In genomic region chr2:84714422-84714810, GRCm38 (mm10) we compare ENCODE assay signal across 8 mouse cellular contexts. TPM values are rescaled to one million over a fixed set of nuclear protein-coding genes. Genes with fewer than 3 reads are reported as not detected.
DNase-seq lines count a peak whose midpoint lies in the region; ATAC-seq and TF ChIP-seq lines count a peak whose summit lies in the region.

No protein-coding gene starts in this region.

- WGBS in heart, embryonic 15.5 days, result 1% methylated on average over 19 of the region's 26 CpGs
- under 1% methylated on average over 24 of the region's 26 CpGs for WGBS in forebrain, postnatal 0 days
- 0% methylated on average over 18 of the region's 26 CpGs for WGBS in macrophage (ENCODE audit: missing documents)

- peak; percentile 8 for ATAC-seq in heart, embryonic 15.5 days (replicated peaks; ENCODE audit: insufficient number of reproducible peaks, insufficient read depth, low FRiP score, low read depth)
- no peak for ATAC-seq in G1E (ENCODE audit: extremely low read depth, insufficient number of reproducible peaks, low FRiP score, poor library complexity, severe bottlenecking)
- ATAC-seq in forebrain, postnatal 0 days, result peak; percentile 4; the same call in 1 of the 2 replicates

- DNase-seq in heart, postnatal 25 days (ENCODE audit: low spot score), result no peak
- DNase-seq in G1E (ENCODE audit: low spot score), result no peak
- DNase-seq in forebrain, postnatal 0 days, result no peak
- DNase-seq in ovary, postnatal 14 days (ENCODE audit: low spot score), result no peak
- DNase-seq in kidney, postnatal 10 days, result no peak
- DNase-seq in urinary bladder, postnatal 25 days (ENCODE audit: low spot score), result no peak

- H3K4me1 ChIP-seq in heart, embryonic 15.5 days (replicated peaks), result peaks cover 20% of the 10 kb centered on the region
- peaks cover 36% of the 10 kb centered on the region for H3K4me1 ChIP-seq in G1E (ENCODE audit: insufficient read depth, low read depth, low read length)
- H3K4me1 ChIP-seq in forebrain, postnatal 0 days (ENCODE audit: insufficient read depth), result peaks cover 6% of the 10 kb centered on the region; the same call in 1 of the 2 replicates

- peaks cover 17% of the 10 kb centered on the region; the same call in 1 of the 2 replicates for H3K36me3 ChIP-seq in heart, embryonic 15.5 days
- H3K36me3 ChIP-seq in G1E (replicated peaks) (peaks cover 26% of the 10 kb centered on the region), macrophage (ENCODE audit: inconsistent target) (peaks cover 9% of the 10 kb centered on the region; the same call in 1 of the 2 replicates)
- peaks cover 10% of the 10 kb centered on the region for H3K36me3 ChIP-seq in forebrain, postnatal 0 days (ENCODE audit: insufficient read depth)

- H3K4me3 ChIP-seq in heart, embryonic 15.5 days, result peak overlapping the region; percentile 98
- peak overlapping the region; percentile 90 for H3K4me3 ChIP-seq in G1E (ENCODE audit: low read depth, low read length)
- H3K4me3 ChIP-seq in forebrain, postnatal 0 days (ENCODE audit: low read depth, low read length), result peak overlapping the region; percentile 94
- peak overlapping the region; percentile 91 for H3K4me3 ChIP-seq in macrophage (ENCODE audit: inconsistent target)

- peak overlapping the region; percentile 98 for H3K27ac ChIP-seq in heart, embryonic 15.5 days
- peak overlapping the region; percentile 97 for H3K27ac ChIP-seq in forebrain, postnatal 0 days (ENCODE audit: low read depth, low read length)
- H3K27ac ChIP-seq in macrophage, result peak overlapping the region; percentile 47

- peaks cover 50% of the 10 kb centered on the region for H3K79me2 ChIP-seq in macrophage (ENCODE audit: inconsistent target)

- no peaks in the 10 kb centered on the region for H3K27me3 ChIP-seq in heart, embryonic 15.5 days
- H3K27me3 ChIP-seq in G1E (ENCODE audit: insufficient read depth, low read length), result no peaks in the 10 kb centered on the region
- no peaks in the 10 kb centered on the region for H3K27me3 ChIP-seq in forebrain, postnatal 0 days (ENCODE audit: insufficient read depth, low read length)

- no peak for TF ChIP-seq CTCF in G1E (IDR thresholded peaks at IDR 0.05; ENCODE audit: low read depth, low read length)
- TF ChIP-seq CTCF in forebrain, postnatal 0 days (IDR thresholded peaks at IDR 0.05; ENCODE audit: low read depth), result no peak

- H3K9me3 ChIP-seq in heart, embryonic 15.5 days (replicated peaks), result no peaks in the 10 kb centered on the region
- H3K9me3 ChIP-seq in G1E (replicated peaks), result no peaks in the 10 kb centered on the region
- H3K9me3 ChIP-seq in forebrain, postnatal 0 days (ENCODE audit: low read length), result no peaks in the 10 kb centered on the region

- H3K4me2 ChIP-seq in heart, embryonic 15.5 days, result peak overlapping the region; percentile 79
- H3K4me2 ChIP-seq in forebrain, postnatal 0 days (ENCODE audit: low read depth), result peak overlapping the region; percentile 76

- intact Hi-C loops in heart, postnatal 25 days (cut with DNase I), result loop anchor here (5.0 kb wide), 1 partner anchor 37 kb away; the partner anchor contains the start of genes Gm28635, Med19 and Tmx2

- H3K9ac ChIP-seq in heart, embryonic 15.5 days, result peak overlapping the region; percentile 99
- H3K9ac ChIP-seq in forebrain, postnatal 0 days, result peak overlapping the region; percentile 90

RNA-seq across cellular contexts. Expression of gene Zdhhc5, which starts 0.6 kb away (rescaled TPM):
- polyA plus RNA-seq in heart, embryonic 15.5 days (2015; fragmentation: Nextera tagmentation; extraction: Ambion mirVana), result 20.2 and 22.4 TPM in 2 replicates
- total RNA-seq in heart, postnatal 25 days (2021), result 10 to 100 TPM; 61.4 to 62.1 TPM
- total RNA-seq in G1E (2014; fragmentation: Nextera tagmentation) (61.0 and 70.6 TPM in 2 replicates), G1E (2017) (32.6 and 38.0 TPM in 2 replicates)
- polyA plus RNA-seq in G1E (2012) (30.7 and 32.5 TPM in 2 replicates), macrophage (2018) (32.4 to 50.5 TPM (median 45.2 TPM) in 3 replicates)
- total RNA-seq in forebrain, postnatal 0 days (2014; rRNA removed), result 22.9 and 27.5 TPM in 2 replicates
- polyA plus RNA-seq in forebrain, postnatal 0 days (2015; fragmentation: Nextera tagmentation; extraction: Ambion mirVana), result 13.1 TPM in 2 replicates
- total RNA-seq in macrophage (2018; cell fraction: chromatin; rRNA removed), result 10 to 100 TPM; 12.9 to 54.2 (median 28.4) TPM
- total RNA-seq in macrophage (2018; cell fraction: cytosol; rRNA removed), result 10 to 100 TPM; 45.8 to 89.3 (median 62.5) TPM
- total RNA-seq in macrophage (2018; cell fraction: nucleus; rRNA removed), result 100 to 1,000 TPM in 1 of 26 experiments, 10 to 100 TPM in 25; 34.7 to 121 (median 65.3) TPM

RNA-seq across cellular contexts. Expression of gene Clp1, which starts 12.7 kb away (rescaled TPM):
- 12.8 and 18.6 TPM in 2 replicates for polyA plus RNA-seq in heart, embryonic 15.5 days (2015; fragmentation: Nextera tagmentation; extraction: Ambion mirVana)
- total RNA-seq in heart, postnatal 25 days (2021), result 1 to 10 TPM; 4.9 TPM
- 30.0 and 30.7 TPM in 2 replicates for total RNA-seq in G1E (2014; fragmentation: Nextera tagmentation)
- total RNA-seq in G1E (2017), result 44.7 and 51.0 TPM in 2 replicates
- 0.98 and 1.1 TPM in 2 replicates for polyA plus RNA-seq in G1E (2012)
- 13.2 and 18.7 TPM in 2 replicates for total RNA-seq in forebrain, postnatal 0 days (2014; rRNA removed)
- 15.6 and 15.8 TPM in 2 replicates for polyA plus RNA-seq in forebrain, postnatal 0 days (2015; fragmentation: Nextera tagmentation; extraction: Ambion mirVana)
- total RNA-seq in macrophage (2018; cell fraction: chromatin; rRNA removed), result 10 to 100 TPM in 10 of 26 experiments, 1 to 10 TPM in 16; 4.2 to 12.4 (median 9.1) TPM
- 10 to 100 TPM in 25 of 26 experiments, 1 to 10 TPM in 1; 9.6 to 25.7 (median 16.7) TPM for total RNA-seq in macrophage (2018; cell fraction: cytosol; rRNA removed)
- total RNA-seq in macrophage (2018; cell fraction: nucleus; rRNA removed), result 10 to 100 TPM in 23 of 26 experiments, 1 to 10 TPM in 3; 8.9 to 25.2 (median 14.1) TPM
- 8.7 to 16.7 TPM (median 10.6 TPM) in 3 replicates for polyA plus RNA-seq in macrophage (2018)

RNA-seq across cellular contexts. Expression of gene Ypel4, which starts 19.4 kb away (rescaled TPM):
- 3.0 and 3.8 TPM in 2 replicates for polyA plus RNA-seq in heart, embryonic 15.5 days (2015; fragmentation: Nextera tagmentation; extraction: Ambion mirVana)
- 1 to 10 TPM in 1 of 2 experiments, under 1 TPM in 1; 0.94 to 1.1 TPM for total RNA-seq in heart, postnatal 25 days (2021)
- total RNA-seq in G1E (2014; fragmentation: Nextera tagmentation) (13.1 TPM in 1 of 2 replicates, not detected in the other), G1E (2017) (0.29 and 0.44 TPM in 2 replicates)
- polyA plus RNA-seq in G1E (2012) (0.07 and 0.16 TPM in 2 replicates), macrophage (2018) (not detected in 3 replicates)
- total RNA-seq in forebrain, postnatal 0 days (2014; rRNA removed), result 14.8 and 15.0 TPM in 2 replicates
- 7.4 and 9.3 TPM in 2 replicates for polyA plus RNA-seq in forebrain, postnatal 0 days (2015; fragmentation: Nextera tagmentation; extraction: Ambion mirVana)
- 1 to 10 TPM in 3 of 26 experiments, under 1 TPM in 3, not detected in 20; 0.42 to 1.4 (median 0.99) TPM for total RNA-seq in macrophage (2018; cell fraction: chromatin; rRNA removed)
- under 1 TPM in 6 of 26 experiments, not detected in 20; 0.09 to 0.24 (median 0.10) TPM for total RNA-seq in macrophage (2018; cell fraction: cytosol; rRNA removed)
- 1 to 10 TPM in 3 of 26 experiments, under 1 TPM in 5, not detected in 18; 0.42 to 1.7 (median 0.71) TPM for total RNA-seq in macrophage (2018; cell fraction: nucleus; rRNA removed)

RNA-seq across cellular contexts. Expression of gene Gm19426, which starts 29.0 kb away (rescaled TPM):
- 5.1 and 5.3 TPM in 2 replicates for polyA plus RNA-seq in heart, embryonic 15.5 days (2015; fragmentation: Nextera tagmentation; extraction: Ambion mirVana)
- total RNA-seq in heart, postnatal 25 days (2021), result 1 to 10 TPM; 1.8 to 1.9 TPM
- total RNA-seq in G1E (2014; fragmentation: Nextera tagmentation) (not detected in 2 replicates), G1E (2017) (not detected in 2 replicates)
- polyA plus RNA-seq in G1E (2012) (not detected in 2 replicates), macrophage (2018) (not detected in 3 replicates)
- total RNA-seq in forebrain, postnatal 0 days (2014; rRNA removed), result 2.2 and 3.0 TPM in 2 replicates
- 2.2 and 2.6 TPM in 2 replicates for polyA plus RNA-seq in forebrain, postnatal 0 days (2015; fragmentation: Nextera tagmentation; extraction: Ambion mirVana)
- total RNA-seq in macrophage (2018; cell fraction: chromatin; rRNA removed), result not detected
- not detected for total RNA-seq in macrophage (2018; cell fraction: cytosol; rRNA removed)
- not detected for total RNA-seq in macrophage (2018; cell fraction: nucleus; rRNA removed)

RNA-seq across cellular contexts. Expression of gene Tmx2, which starts 35.5 kb away (rescaled TPM):
- 156 and 158 TPM in 2 replicates for polyA plus RNA-seq in heart, embryonic 15.5 days (2015; fragmentation: Nextera tagmentation; extraction: Ambion mirVana)
- 100 to 1,000 TPM; 116 to 127 TPM for total RNA-seq in heart, postnatal 25 days (2021)
- total RNA-seq in G1E (2014; fragmentation: Nextera tagmentation) (96.2 and 113 TPM in 2 replicates), G1E (2017) (66.2 and 68.9 TPM in 2 replicates)
- polyA plus RNA-seq in G1E (2012) (3.9 and 4.0 TPM in 2 replicates), macrophage (2018) (50.9 to 82.2 TPM (median 59.6 TPM) in 3 replicates)
- 115 and 130 TPM in 2 replicates for total RNA-seq in forebrain, postnatal 0 days (2014; rRNA removed)
- polyA plus RNA-seq in forebrain, postnatal 0 days (2015; fragmentation: Nextera tagmentation; extraction: Ambion mirVana), result 206 and 248 TPM in 2 replicates
- total RNA-seq in macrophage (2018; cell fraction: chromatin; rRNA removed), result 10 to 100 TPM in 7 of 26 experiments, 1 to 10 TPM in 18, under 1 TPM in 1; 0.62 to 18.8 (median 7.2) TPM
- 100 to 1,000 TPM in 4 of 26 experiments, 10 to 100 TPM in 22; 47.8 to 119 (median 74.6) TPM for total RNA-seq in macrophage (2018; cell fraction: cytosol; rRNA removed)
- 10 to 100 TPM in 25 of 26 experiments, 1 to 10 TPM in 1; 9.1 to 88.8 (median 45.2) TPM for total RNA-seq in macrophage (2018; cell fraction: nucleus; rRNA removed)

Comparison
In these comparisons a context has a peak if more than half of its experiments do, and no peak if none do; other contexts are left out.
1. H3K27ac ChIP-seq: peak in every context shown above with its lines; median percentile 98 in heart, embryonic 15.5 days; 97 in forebrain, postnatal 0 days; 47 in macrophage.